Mouse (Mus musculus) gastrocnemius, postnatal 14 days (tissue): ENCODE measurements around the gene Kcnk3. TPM values are rescaled to one million over a fixed set of nuclear protein-coding genes. Genes with fewer than 3 reads are reported as not detected.

Source experiments
- DNase-seq: peaks from one replicate; pipeline ENCODE4 v3.0.0; 2021; ENCODE audit warnings: mixed read lengths
- intact Hi-C: fragments of 180-260 bp; cut with DNase I; formaldehyde crosslinking; loops from one replicate; pipeline ENCODE4 v1.15.1; 2025; ENCODE audit warnings: low total_unique reads
- total RNA-seq, 2 experiments: library from RNA; stranded (reverse); gene quantifications; 2 replicates each; pipeline ENCODE4 v1.2.3; 2021

The Kcnk3 gene
- total RNA-seq, 2 experiments from 2014 or later: 0.42 to 1.2 TPM

DNA sequence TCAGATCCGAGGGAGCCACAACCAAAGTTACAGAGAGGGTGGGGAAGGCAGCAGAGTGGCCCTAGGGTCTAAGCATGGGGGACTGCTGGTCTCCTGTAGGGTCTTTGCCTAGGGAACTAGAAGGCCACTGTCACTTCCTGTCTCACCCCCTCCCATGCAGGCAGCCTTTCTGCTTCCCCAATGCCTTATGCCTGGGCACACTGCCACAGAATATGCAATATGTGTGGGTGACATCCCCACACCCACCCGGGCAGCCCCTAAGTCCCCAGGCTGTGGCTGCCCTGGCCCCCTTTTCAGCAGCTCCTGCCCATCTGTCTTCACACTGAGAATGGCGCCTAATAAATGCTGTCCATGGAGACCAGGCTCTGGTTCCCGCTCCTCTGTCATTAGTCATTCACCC, 36.9 kb downstream of the Kcnk3 start:
- intact Hi-C loops: no loop called here
- DNase-seq: no peak

DNA sequence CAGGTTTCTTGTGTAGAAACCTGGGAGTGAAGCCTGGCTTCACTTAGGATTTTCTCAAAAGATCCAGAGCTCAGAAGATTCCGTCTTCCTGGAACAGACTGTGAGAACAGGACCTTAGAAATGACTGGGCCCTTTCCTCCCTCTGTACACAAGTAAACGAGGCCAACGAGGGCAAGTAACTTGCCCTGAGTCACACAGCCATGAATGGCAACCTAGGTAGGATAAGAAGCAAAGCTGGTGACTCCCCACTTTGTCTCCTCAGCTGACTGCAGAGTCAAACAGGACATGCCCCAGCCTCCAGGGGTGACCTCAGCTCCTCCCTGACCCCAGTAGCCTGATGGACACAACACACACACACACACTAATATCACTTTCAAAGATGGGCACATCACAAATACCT, 37.4 kb downstream of the Kcnk3 start:
- DNase-seq: no peak
- intact Hi-C loops: no loop called here

DNA sequence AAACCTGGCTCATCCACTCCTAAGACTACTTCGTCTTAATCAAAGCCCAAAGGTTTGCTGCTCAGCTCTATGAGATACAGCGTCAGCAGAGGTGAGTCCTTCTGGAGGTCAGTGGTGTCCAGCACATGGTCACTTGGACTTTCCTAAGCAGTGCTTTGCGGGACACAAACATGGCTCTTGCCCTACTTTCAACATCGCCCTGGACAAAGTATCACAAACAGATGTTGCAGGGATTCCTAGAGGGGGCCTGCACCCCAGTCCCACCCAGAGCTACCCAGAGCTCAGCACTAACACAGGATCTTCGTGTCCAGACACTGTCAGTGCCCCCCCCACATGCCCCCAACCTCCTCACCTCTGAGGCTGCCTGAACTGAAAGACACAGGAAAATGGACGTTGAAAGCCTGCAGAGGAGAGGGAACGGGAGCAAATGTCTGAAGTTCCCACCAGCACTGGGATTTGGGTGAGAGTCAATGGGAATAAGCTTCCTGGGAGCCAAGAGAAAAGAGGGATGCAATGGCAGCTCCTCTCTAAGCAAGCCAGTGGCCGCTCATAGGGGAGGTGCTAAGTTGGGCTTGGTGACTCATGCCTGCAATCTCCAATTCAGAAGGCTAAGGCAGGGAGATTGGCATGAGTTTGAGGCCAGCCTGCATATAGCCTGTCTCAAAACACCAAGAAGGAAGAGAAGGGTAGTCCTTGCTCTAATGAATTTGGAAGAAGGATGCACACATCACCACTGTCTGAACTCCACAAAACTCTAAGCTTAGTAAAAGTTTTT, 38.5 kb downstream of the Kcnk3 start:
- DNase-seq: no peak
- intact Hi-C loops: no loop called here

DNA sequence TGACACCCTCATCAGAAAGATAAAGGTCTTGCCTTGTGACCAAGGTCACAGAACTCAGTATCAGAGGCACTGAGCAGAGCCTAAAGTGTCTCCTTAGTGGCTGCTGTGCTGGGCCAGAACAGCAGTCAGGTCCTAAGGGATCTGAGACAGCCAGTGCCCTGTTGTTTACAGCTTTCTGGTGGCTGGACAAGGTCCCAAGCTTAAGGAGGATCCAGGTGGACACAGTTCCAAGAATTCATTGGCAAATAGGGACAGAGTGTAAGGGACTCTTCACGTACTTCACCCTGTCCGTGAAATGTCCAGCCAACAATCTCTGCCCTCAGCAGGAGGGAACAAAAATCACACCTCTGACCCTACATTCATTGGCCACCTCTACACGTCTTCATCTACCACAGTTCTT, 40.5 kb downstream of the Kcnk3 start:
- no peak for DNase-seq
- intact Hi-C loops: no loop called here

DNA sequence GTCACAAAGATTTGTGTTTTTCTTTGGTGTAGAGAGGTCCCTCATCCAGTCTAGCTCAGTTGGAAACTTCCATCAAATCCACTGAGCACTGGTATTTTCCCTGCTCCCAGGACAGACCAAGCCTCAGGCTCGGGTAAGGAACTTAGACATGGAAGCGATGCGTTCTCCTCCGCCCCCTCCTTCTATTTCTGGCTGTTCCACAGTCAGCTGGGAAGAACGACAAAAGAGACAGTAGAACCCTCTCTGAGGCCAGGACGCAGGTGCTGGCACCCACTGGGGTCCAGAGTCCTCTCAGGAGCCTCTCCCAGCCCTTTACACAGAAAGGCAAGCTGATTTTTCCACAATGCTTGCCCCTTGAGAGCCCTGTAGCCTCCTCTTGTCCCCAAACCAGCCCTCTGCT, 42.4 kb downstream of the Kcnk3 start:
- intact Hi-C loops: loop anchor here (10.0 kb wide), 1 partner anchor 216 kb away; no protein-coding TSS in a partner anchor
- DNase-seq: no peak

DNA sequence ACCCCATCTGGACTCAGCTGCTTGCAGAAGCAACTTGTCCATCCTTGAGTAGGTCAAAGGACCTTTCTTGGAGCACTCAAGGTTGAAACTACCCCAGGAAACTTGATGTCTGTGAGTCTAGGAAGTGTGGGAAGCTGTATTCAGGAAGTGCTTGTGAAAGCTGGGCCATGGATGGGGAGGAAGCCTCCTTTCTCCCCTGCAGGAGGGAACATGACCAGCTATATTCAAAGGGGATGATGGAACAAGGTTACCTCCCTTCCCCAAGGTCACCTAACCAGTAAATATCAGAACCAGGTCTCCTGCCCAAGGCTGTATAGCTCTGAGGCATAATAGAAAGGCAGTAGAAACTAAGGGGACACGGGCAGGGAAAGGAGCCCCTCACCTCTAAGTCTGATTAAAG, 44.2 kb downstream of the Kcnk3 start:
- DNase-seq: no peak
- intact Hi-C loops: loop anchor here (10.0 kb wide), 1 partner anchor 217 kb away; no protein-coding TSS in a partner anchor

DNA sequence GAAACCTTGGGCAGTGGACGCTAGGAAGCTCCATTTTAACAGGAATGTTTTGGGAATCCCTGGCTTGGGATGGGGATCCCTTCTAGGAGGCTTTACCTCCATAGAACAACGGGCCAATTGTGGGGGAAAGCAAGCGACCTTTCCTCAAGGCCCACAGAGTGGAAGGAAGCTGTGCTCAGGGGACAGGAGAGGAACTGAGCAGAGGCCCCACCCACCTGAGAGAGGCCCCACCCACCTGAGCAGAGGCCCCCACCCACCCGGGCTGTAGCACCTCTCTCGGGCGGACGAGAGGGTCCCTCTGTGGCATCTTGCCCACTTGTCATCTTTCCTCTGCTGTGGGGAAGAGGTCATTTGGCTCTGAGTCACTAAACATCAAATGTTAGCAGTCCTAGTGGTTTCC, 49.0 kb downstream of the Kcnk3 start:
- DNase-seq: no peak
- intact Hi-C loops: loop anchor here (1.0 to 10.0 kb wide), 2 partner anchors 121 to 222 kb away; no protein-coding TSS in a partner anchor

DNA sequence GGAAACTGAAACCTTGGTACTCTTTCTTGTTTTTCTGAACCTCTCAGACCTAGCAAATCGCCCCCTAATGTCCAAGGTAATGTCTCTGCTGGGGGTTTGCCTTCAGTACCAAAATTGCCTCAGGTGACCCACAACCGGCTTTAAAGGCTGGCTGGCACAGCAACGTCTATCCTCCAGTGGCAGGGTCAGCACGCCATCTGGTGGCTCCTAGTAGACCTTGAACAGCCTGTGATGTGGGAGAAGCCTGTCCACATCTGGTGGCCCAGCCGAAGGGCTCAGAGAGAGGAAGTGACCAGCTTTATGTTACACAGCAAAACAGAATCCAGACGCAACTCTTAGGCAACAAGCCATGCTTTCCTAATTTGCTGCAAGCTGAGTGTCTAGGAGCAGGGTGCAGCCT, 50.1 kb downstream of the Kcnk3 start:
- peak; percentile 74 for DNase-seq
- intact Hi-C loops: loop anchor here (10.0 kb wide), 1 partner anchor 223 kb away; no protein-coding TSS in a partner anchor

DNA sequence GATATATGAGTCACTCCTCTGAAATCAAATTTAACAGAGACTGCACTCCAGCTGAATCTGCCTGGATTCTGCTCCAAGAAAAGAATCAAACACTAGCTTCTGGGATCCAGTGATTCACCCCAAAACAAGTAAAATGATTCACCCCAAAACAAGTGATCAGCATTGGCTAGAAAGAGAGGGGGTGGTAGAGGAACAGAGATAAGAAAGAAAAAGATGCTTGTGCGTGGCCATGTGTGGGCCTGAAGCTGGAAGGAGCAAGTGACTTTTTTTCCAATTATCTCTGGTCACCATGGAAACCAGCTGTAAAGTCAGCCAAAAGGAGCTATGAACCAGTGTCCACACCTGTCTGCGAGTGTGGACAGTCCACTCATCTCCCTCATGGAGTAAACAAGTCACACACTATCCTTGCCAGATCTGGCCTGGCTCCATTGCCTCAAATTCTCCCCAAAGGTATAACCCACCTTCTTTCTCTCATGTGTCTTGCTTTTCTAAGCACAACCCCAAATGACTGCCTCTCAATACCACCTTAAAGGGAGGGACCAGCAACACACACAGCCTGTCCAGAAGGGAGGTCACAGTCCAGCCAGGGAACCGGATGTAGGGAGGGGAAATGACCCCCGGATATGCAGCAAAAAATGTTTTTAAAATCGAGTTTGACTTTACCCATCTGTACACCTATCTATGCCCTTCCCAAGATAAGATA, 55.7 kb downstream of the Kcnk3 start:
- DNase-seq: no peak
- intact Hi-C loops: no loop called here

DNA sequence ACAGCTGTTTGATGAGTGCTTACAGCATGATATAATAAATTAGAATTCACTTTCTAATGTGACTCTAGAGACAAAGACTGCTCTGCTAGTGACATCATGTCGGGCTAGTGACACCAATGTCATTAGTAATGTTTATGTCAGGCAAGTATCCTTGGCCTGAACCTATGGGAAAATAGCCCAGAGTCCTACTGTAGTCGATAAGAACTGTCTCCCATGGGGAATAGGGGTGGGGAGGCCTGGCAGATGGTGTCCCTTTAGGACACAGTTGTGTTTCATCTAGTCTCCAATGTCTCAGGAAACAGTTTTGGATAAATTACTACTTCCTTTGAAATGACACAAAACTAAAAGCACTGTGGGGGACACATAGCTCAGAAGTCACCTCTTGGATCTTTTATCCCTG, 58.1 kb downstream of the Kcnk3 start:
- DNase-seq: no peak

DNA sequence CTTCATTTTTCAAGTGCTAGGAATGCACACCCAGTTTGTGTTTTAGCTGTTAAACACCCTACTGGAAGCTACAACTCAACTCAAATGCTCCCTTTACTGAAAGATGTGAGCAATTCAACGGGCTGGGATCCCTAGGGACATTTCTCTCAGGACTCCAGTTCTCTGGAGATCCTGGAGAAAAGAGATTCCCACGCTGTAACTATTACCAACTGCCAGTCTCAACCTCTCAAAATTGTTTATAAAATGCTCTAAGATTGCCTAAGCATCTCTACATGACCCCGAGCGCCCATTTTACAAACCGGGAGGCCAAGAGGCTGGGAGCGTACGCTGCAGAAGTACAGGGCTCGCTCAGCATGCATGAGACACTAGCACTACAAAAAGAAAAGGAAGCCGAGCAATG, 59.4 kb downstream of the Kcnk3 start:
- DNase-seq: no peak
- intact Hi-C loops: no loop called here

More for the DNA sequence above, 58.1 kb downstream of the Kcnk3 start:
- intact Hi-C loops: no loop called here

DNA sequence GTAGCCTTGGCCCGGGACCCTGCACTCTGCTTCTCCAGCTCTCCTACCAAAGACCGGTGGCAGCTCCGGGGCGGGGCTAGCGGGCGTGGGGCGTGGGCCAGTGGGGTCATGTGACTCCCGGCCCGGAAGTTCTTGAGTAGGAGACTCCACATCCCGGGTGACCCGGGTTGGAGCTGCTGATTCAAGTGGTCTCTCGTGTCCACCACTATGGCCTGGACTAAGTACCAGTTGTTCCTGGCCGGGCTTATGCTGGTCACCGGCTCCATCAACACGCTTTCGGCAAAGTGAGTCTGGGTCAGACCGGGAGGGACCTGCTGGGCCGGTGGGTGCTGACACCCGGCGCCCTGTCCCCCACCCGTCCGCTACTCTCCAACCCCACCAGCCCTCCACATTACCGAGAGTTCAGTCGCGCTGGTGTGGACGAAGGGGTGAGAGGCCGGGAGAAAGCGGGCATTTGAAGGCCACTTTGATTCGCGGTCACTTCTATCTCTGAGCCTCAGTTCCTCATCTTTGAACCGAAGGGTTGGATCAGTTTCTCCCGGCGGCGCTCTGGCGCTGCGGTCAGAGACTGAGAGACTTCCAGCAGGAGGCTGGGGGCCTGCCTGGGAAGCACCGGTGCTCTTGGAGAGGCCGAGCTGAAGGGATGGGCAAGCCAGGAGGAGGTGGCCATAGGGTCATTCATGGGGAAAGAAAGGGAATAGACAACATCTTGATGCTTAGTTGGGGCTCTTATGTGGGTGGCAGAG, 60.0 kb downstream of the Kcnk3 start, which contains the start of gene Slc35f6:
Gene Slc35f6, plus strand, starts transcription at position 119 of the 746 bp plus-strand sequence.
- intact Hi-C loops: no loop called here
- DNase-seq: peak; percentile 94

DNA sequence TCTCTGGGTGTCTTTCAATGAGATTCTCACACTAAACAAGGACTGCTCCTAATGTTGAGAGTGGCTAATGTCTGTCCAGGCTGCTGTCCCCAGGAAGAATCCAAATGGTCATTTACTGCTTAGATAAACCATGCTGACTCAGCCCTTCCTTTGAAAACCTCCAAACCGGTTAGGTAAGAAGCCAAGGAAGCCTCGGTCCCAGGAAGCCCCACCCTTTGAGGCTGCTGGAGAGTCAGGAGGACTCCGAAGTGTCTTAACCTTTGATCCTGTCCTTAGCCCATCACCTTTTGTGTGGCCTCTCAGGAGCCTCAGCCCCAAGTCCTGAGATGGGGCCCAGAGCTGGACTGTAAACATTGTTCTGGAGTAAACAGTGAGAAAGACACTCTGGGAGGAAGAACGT, 61.6 kb downstream of the Kcnk3 start:
- no peak for DNase-seq
- intact Hi-C loops: no loop called here

DNA sequence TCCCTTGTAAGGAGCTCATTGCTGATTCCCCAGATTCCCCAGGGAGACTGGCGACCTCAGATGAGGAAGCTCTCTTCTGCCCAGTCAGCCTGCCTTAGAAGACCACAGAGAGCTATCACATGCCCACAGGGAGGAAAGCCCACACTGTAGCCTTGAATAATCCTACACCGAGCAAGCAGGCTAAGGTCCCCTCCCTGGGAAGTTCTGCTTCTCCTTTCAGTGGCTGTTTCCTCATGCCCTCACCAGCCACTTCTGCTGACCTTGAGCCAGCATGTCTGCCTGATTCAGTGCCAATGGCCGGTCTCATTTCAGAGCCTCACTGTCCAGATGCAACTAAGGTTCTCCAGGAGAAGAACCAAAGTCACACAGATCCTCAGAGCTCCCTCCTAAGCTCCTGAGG, 62.8 kb downstream of the Kcnk3 start:
- intact Hi-C loops: no loop called here
- DNase-seq: peak; percentile 24

DNA sequence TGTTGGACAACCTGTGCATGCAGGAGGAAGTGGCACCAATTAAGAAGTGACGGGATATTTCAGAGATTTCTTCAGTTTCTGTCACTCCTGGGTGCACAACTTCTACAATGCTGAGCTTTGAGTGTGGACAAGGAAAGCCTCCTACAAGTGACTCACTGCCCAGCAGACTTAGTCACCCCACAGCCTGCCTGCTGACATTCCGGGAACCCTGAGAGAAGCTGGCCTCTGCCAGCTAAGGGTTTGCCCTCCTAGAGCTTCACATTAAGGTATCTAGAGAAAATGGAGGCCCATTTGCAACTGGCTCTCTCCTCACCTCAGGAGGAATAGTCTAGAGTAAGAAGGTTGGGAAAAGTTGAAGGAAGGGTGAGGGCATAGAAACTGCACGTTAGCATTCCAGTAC, 63.6 kb downstream of the Kcnk3 start:
- intact Hi-C loops: no loop called here
- DNase-seq: no peak

DNA sequence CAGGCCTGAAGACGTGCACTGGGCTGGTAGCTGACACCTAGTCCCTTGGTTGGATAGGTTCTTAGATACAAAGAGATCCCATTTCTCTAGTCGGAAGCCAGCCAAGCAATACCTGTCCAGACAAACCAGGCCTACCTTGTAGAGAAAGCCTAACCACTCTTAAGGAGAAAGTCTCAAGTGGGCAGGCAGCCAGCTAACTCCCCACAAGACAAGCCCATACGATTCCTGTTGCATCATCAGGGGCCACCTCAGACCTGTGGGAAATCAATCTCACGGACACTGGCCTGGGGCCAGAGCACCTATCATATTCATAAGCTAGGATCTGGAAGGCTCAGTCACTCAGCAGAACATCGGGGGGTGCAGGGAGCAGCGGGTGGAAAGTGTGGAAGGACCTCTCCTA, 65.3 kb downstream of the Kcnk3 start:
- no peak for DNase-seq
- intact Hi-C loops: no loop called here

DNA sequence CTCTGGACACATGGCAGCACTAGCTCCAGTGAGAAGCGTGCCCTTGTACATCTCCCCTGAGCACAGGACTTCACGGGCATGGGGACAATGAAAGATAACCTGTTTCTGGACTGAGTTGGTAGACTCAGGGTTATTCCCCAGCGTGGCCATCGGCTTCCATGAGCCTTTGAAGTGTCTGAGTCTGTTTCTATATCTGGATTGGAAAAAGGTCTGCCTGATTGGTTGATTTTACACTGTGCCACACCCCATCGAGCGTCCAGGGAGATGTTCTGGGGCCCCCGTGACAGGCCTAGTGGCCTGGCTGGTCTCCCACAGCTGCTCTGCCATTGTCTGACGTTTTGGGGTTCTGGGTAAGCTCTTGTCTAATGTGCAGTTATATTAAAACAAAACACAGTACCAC, 67.1 kb downstream of the Kcnk3 start:
- intact Hi-C loops: no loop called here
- DNase-seq: no peak

DNA sequence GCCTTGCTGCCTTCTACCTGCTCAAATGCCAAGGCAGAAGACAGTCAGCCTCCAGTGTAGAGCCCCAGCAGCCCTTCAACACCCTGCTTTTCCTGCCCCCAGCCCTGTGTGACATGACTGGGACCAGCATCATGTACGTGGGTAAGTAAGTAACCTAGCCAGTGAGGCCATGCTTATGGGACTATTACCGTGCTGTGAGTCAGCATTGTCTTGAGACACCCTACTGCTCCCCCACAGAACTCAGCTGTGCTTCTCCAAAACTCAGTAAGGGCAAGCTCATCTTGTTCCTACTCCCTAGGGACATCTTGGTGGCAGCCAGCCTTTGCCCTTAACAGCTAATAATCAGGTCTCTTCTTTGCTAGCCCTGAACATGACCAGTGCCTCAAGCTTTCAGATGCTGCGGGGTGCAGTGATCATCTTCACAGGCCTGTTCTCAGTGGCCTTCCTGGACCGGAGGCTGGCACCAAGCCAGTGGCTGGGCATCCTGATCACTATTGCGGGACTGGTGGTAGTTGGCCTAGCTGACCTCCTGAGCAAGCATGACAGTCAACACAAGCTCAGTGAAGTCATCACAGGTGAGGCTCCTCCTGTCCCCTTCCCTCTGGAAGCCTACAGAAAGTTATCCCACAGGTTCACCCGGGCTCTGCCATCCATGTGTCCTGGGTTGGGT, 67.7 kb downstream of the Kcnk3 start:
- intact Hi-C loops: no loop called here
- DNase-seq: no peak

DNA sequence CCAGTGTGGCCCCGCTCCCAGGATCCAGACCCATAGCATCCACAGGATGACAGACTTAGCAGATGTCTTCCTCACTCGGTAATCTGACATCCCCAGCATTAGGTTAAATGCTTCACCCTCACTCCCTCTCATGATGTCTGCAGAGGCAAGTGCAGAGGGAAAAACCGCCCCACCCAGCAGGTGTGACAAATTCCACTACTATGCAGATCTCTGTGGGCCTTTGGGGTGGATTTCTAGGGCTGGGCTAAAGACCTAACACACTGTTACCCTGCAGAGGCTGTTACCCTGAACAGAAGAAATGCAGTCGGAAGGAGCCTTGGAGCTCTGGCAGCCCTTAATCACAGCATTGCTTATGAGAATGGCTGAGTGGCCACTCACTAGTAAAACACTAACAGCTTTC, 71.1 kb downstream of the Kcnk3 start:
- intact Hi-C loops: no loop called here
- no peak for DNase-seq

DNA sequence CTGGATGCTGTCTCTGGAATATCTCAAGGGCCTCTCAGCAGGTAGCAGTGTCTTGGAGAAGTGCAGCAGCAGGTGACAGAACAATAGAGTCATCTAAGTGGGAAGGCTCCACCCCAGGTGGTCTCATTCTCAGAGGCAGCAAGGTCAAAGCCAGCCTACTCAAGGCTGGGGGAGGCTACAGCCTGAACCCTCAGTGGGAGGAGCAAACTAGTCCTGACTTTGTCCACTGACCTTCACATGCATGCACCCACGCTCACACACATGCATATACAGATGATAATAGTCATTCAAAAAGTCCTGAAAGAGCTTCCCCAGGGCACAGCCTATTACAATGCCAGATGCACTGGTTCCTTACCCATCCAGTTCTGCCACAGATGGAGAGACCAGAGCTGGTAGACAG, 72.3 kb downstream of the Kcnk3 start:
- intact Hi-C loops: no loop called here
- no peak for DNase-seq
